Mouse (Mus musculus): Measurements from ENCODE around the gene Cdc42se1. TPM values are rescaled to one million over a fixed set of nuclear protein-coding genes. Genes with fewer than 3 reads are reported as not detected.

Gene Cdc42se1
- polyA plus RNA-seq, 1 experiment, result 71.7 TPM

DNA sequence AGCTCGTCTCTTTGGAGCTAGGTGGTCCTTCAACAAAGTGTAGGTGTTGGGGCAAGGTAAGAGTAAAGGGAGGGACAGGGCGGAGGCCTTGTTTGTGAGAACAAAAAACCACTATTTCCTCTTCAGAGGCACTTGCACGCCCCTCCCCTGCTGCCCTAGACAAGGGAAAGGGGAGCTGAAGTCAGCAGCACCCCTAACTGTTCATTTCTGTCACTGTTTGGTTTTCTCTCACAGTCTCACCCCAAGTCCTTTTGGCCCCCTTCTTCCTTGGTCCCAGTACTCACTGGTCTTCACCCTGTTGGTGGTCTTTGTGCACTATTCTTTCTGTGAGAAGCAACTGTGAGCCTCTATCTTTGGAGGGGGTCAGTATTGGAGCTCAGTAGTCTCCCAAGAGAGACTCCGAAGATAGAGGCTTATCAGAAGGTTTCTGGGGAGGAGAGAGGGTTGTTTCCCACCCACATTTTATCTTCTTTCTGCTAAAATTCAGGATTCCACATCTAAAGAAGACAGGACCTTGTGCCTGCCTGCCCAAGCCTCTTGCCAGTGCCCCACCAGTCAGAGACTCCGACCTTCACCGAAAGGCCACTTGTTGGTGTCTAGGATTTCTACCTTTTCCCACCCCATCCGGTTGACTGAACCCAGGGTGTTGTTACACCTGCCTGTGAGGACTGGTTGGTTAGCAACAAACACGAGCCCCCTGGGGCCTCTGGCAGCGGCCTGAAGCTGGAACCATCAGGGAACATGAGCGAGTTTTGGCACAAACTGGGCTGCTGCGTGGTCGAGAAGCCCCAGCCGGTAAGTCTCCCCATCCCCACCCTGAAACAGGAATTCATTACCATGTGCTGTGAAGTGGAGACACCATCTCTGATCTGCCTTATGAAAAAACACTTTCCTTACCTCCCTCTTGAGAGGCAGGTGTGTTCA lies 3.0 kb downstream of the Cdc42se1 start, which contains the start of gene Mllt11:
Mllt11 (minus strand) TSS at position 874 of the 924 bp plus-strand sequence.
- Histone ChIP-seq H3K4me3 (replicated peaks; ENCODE audit: extremely low read depth, low read depth, low read length) (peak within 1 kb of the TSS; percentile 5), H3K4me1 (ENCODE audit: control insufficient read depth, insufficient read depth, low read length) (peaks cover 14% of the 10 kb centered on the region)
- TF ChIP-seq CTCF (IDR thresholded peaks at IDR 0.05; ENCODE audit: insufficient read depth, low read length) (no peak), POLR2A (IDR thresholded peaks at IDR 0.05; ENCODE audit: borderline replicate concordance, extremely low read depth, low read depth, low read length) (no peak)
- DNase-seq, result no peak
- 54% methylated on average over 13 of the region's 13 CpGs for WGBS

- WGBS, result 59% methylated on average over 7 of the region's 7 CpGs
- TF ChIP-seq POLR2A (IDR thresholded peaks at IDR 0.05; ENCODE audit: borderline replicate concordance, extremely low read depth, low read depth, low read length) (no peak), CTCF (IDR thresholded peaks at IDR 0.05; ENCODE audit: insufficient read depth, low read length) (no peak)
- no peak overlapping the region for H3K4me3 ChIP-seq (replicated peaks; ENCODE audit: extremely low read depth, low read depth, low read length)
- peak; percentile 38 for DNase-seq
- peaks cover 14% of the 10 kb centered on the region for H3K4me1 ChIP-seq (ENCODE audit: control insufficient read depth, insufficient read depth, low read length)
Measured at GRCm38 (mm10) chr3:95232771-95233170, 4.2 kb downstream of the Cdc42se1 start.

DNA sequence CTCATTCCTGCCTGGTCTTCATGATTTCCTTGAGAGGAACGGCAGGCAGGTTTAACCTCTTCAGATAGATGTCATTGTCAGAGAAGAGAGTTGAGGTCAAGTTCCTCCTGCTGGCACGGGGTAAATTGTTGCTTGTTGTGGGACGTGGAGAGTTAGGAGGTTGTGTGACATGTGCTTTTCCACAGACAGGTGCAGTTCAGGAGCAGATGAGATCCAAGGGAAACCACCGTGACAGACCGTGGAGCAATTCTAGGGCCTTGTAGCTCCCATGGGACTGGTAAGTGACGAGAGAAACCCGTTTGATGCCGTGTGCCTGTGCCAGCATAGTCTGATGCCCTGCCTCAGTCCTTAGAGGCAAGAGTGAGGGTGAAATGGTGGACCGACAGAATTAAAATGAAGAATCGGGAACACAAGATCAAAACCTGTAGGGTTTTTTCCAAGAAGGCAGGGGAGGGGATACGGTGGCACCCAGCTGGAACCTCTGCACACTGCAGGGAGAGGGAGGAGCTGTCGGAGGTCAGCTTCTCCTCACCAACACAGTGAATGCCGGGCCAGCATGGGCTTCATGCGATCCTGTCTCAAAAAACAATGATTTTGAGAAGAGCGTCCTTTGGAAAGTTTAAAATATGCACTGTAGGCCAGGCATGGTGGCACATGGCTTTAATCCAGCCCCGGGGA lies 4.9 kb downstream of the Cdc42se1 start:
- 77% methylated on average over 16 of the region's 16 CpGs for WGBS
- DNase-seq, result no peak
- Histone ChIP-seq H3K4me1 (ENCODE audit: control insufficient read depth, insufficient read depth, low read length) (peaks cover 14% of the 10 kb centered on the region), H3K4me3 (replicated peaks; ENCODE audit: extremely low read depth, low read depth, low read length) (no peak overlapping the region)
- TF ChIP-seq POLR2A (IDR thresholded peaks at IDR 0.05; ENCODE audit: borderline replicate concordance, extremely low read depth, low read depth, low read length) (no peak), CTCF (IDR thresholded peaks at IDR 0.05; ENCODE audit: insufficient read depth, low read length) (no peak)

DNA sequence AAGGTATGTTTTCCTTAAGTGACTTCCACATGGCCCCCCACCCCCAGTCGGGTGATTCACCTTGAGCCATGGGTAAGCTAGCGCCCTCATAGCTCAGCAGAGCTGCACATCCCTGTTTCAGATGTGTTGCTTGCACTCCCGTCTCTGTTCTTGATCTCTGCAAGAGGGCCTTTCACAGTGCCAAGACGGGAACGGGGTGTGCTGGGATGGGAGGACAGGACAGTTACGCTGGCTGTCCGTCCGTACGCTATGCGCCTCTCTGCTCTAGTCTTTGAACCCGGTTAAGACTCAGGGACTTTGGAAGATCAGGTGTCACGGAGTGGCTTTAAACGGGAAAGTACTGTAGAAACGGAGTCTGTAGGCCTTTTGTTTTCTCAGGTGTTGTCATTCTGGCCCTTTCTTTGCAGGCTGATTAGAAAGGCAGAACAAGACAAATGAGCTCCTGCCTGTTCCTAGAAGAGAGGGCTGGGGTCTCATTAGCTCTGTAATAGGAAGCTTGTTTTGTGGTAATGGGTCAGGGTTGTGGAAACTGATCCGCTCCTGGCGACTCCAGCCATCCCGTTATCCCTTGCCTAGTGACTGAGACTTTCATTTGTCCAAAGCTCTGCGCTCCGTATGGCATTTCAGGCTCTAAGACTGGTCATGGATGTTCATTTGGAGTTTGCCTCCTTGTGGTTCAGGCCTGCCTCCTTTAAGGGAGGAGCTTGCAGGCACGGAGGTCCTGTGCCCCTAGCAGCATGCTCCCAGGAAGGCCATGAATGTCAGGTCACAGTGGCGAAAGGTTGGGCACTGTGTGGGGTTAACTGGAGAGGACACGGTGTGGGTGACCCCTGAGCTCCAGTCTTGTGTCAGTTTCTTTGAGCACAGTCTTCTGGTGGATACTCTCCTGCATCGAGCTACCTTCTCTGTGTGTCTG lies 7.1 kb downstream of the Cdc42se1 start:
- no peak for TF ChIP-seq CTCF (IDR thresholded peaks at IDR 0.05; ENCODE audit: insufficient read depth, low read length)
- TF ChIP-seq POLR2A (IDR thresholded peaks at IDR 0.05; ENCODE audit: borderline replicate concordance, extremely low read depth, low read depth, low read length), result no peak
- WGBS, result 84% methylated on average over 23 of the region's 23 CpGs
- no peak overlapping the region for H3K4me3 ChIP-seq (replicated peaks; ENCODE audit: extremely low read depth, low read depth, low read length)
- H3K4me1 ChIP-seq (ENCODE audit: control insufficient read depth, insufficient read depth, low read length), result peaks cover 14% of the 10 kb centered on the region
- DNase-seq, result no peak

- TF ChIP-seq CTCF (IDR thresholded peaks at IDR 0.05; ENCODE audit: insufficient read depth, low read length) (no peak), POLR2A (IDR thresholded peaks at IDR 0.05; ENCODE audit: borderline replicate concordance, extremely low read depth, low read depth, low read length) (no peak)
Measured at GRCm38 (mm10) chr3:95237541-95238099, 9.1 kb downstream of the Cdc42se1 start.

DNA sequence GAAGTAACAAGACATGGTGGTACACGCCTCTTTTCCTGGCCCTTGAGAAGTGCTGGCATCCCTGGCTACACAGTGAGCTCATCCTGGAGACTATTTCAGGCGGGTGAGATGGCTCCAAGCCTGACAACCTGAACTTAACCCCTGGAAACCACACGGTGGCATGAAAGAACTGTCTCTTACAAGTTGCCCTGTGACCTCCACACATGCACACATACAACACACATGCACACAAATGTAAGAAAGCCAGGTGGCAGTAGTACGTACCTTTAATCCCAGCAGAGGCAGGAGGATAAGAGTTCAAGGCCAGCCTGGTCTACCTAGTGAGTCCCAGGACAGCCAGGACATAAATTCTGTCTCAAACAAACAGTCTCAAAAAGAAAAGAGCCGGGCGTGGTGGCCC lies 10.5 kb downstream of the Cdc42se1 start:
- no peak for TF ChIP-seq CTCF (IDR thresholded peaks at IDR 0.05; ENCODE audit: insufficient read depth, low read length)
- no peak for TF ChIP-seq POLR2A (IDR thresholded peaks at IDR 0.05; ENCODE audit: borderline replicate concordance, extremely low read depth, low read depth, low read length)
- Histone ChIP-seq H3K4me3 (replicated peaks; ENCODE audit: extremely low read depth, low read depth, low read length) (no peak overlapping the region), H3K4me1 (ENCODE audit: control insufficient read depth, insufficient read depth, low read length) (no peaks in the 10 kb centered on the region; the same call in 1 of the 2 replicates)
- WGBS, result 66% methylated on average over 6 of the region's 6 CpGs
- DNase-seq, result no peak

More at GRCm38 (mm10) chr3:95237541-95238099, 9.1 kb downstream of the Cdc42se1 start:
- peaks cover under 1% of the 10 kb centered on the region; the same call in 1 of the 2 replicates for H3K4me1 ChIP-seq (ENCODE audit: control insufficient read depth, insufficient read depth, low read length)
- no peak overlapping the region for H3K4me3 ChIP-seq (replicated peaks; ENCODE audit: extremely low read depth, low read depth, low read length)
- WGBS, result 52% methylated on average over 8 of the region's 8 CpGs
- DNase-seq, result no peak

GRCm38 (mm10) chr3:95239971-95240370 lies 11.4 kb downstream of the Cdc42se1 start:
- TF ChIP-seq POLR2A (IDR thresholded peaks at IDR 0.05; ENCODE audit: borderline replicate concordance, extremely low read depth, low read depth, low read length) (no peak), CTCF (IDR thresholded peaks at IDR 0.05; ENCODE audit: insufficient read depth, low read length) (no peak)
- WGBS, result 84% methylated on average over 12 of the region's 12 CpGs
- no peak overlapping the region for H3K4me3 ChIP-seq (replicated peaks; ENCODE audit: extremely low read depth, low read depth, low read length)
- no peaks in the 10 kb centered on the region; the same call in 1 of the 2 replicates for H3K4me1 ChIP-seq (ENCODE audit: control insufficient read depth, insufficient read depth, low read length)
- DNase-seq, result no peak

DNA sequence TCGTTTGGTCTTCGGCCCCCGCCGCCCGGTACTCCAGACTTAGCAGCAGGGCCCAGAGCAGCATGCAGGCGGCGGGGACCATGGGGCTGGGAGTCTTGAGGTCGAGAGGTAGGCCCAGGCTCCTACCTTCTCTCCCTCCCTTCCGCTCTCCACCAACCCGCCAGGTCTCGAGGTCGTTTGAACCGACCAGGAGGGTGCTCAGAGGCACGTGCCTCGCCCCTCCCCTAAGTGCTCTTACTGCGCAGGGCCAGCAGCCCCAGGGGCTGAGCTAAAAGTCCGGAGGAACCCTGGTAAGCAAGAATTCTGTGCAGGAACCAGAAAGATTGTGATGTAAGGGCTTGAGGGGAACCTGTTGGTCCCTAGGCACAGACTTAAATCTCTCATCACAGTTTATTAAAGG lies 12.4 kb downstream of the Cdc42se1 start:
- H3K4me3 ChIP-seq (replicated peaks; ENCODE audit: extremely low read depth, low read depth, low read length), result no peak overlapping the region
- no peak for TF ChIP-seq CTCF (IDR thresholded peaks at IDR 0.05; ENCODE audit: insufficient read depth, low read length)
- 41% methylated on average over 17 of the region's 17 CpGs for WGBS
- no peak for DNase-seq
- H3K4me1 ChIP-seq (ENCODE audit: control insufficient read depth, insufficient read depth, low read length), result no peaks in the 10 kb centered on the region; the same call in 1 of the 2 replicates
